Mouse (Mus musculus) bone marrow, adult 2 months (tissue): ENCODE data around the gene Gimap8. TPM values are rescaled to one million over a fixed set of nuclear protein-coding genes. Genes with fewer than 3 reads are reported as not detected.

Experiments
- H3K27ac ChIP-seq: fragments of 200-500 bp; 2 replicates; pipeline ENCODE4 v1.5.1; 2012; ENCODE audit warnings: low read depth, mild to moderate bottlenecking, control low read depth, inconsistent platforms, low read length; ENCODE audit not compliant: control insufficient read depth, poor library complexity, insufficient read depth
- H3K4me1 ChIP-seq: fragments of 200-500 bp; 2 replicates; pipeline ENCODE4 v1.6.1; 2011; ENCODE audit warnings: low read length; ENCODE audit not compliant: control insufficient read depth, insufficient read depth
- H3K4me3 ChIP-seq: fragments of 200-500 bp; replicated peaks from 2 replicates; pipeline ENCODE3; 2011; ENCODE audit warnings: mild to moderate bottlenecking, low read depth, low read length, control low read depth; ENCODE audit not compliant: control insufficient read depth
- CTCF ChIP-seq: fragments of 200-500 bp; IDR thresholded peaks from 2 replicates; pipeline ENCODE4 v1.5.1; 2011; ENCODE audit warnings: low read length, control low read depth; ENCODE audit not compliant: control insufficient read depth, insufficient read depth
- POLR2A ChIP-seq: fragments of 200-500 bp; IDR thresholded peaks from 2 replicates; pipeline ENCODE4 v1.6.1; 2011; ENCODE audit warnings: low read depth, mild to moderate bottlenecking, control low read depth, low read length, borderline replicate concordance; ENCODE audit not compliant: control insufficient read depth
- WGBS: fragments of 180-500 bp; shearing (Covaris S2); methylation state at CpG from one replicate; pipeline ENCODE4 v1.1.7; 2018; 5-methylcytosine and 5-hydroxymethylcytosine counted together
- polyA plus RNA-seq: library from polyadenylated mRNA; stranded (reverse); fragments of >200 nt; gene quantifications from 2 replicates; pipeline ENCODE4 v1.2.4, GENCODE M21; 2011; ENCODE audit warnings: low replicate concordance; ENCODE audit not compliant: missing spikeins, insufficient read depth, insufficient read length

Gene Gimap8
- polyA plus RNA-seq, 1 experiment = 15.1 TPM

DNA sequence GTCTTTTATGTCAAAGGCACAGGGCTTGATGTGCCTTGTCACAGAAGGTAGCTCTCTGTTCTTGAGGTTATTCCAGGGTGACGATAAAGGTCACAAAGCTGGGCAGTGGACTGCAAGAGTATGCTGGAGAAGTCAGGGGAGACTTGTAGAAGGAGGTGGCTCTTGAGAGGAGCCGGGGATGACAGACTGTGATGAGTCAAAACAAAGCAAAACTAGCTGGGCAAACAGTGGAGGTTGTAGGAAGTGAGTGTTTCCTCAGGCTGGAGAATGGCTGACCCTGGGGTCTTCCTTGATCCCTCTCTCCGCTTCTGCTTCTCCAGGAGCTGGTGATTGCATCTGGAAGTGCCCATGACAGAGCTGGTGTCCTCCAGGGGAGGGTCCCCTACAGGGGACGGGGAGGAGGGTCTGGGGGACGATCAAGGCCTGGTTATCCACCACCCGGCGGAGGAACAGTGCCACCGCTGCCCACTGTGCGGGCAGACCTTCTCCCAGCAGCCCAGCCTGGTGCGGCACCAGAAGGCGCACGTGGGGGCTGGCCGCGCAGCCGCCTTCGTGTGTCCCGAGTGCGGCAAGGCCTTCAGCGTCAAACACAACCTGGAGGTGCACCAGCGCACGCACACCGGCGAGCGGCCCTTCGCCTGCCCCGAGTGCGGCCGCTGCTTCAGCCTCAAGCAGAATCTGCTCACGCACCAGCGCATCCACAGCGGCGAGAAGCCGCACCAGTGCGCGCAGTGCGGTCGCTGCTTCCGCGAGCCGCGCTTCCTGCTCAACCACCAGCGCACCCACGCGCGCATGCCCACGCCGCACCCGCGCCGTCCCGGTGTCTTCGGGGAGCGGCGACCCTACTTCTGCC, 18.0 kb upstream of the Gimap8 start:
- 0 out of 2 replicates have a peak, but pooled peaks have one; percentile 21 for TF ChIP-seq POLR2A
- no peak for TF ChIP-seq CTCF
- WGBS = 4% methylated on average over 54 of the region's 54 CpGs
- H3K4me3 ChIP-seq = peak overlapping the region; percentile 7

GRCm38 (mm10) chr6:48629661-48630034, 17.4 kb upstream of the Gimap8 start:
- TF ChIP-seq POLR2A (no peak), CTCF (no peak)
- 20% methylated on average over 13 of the region's 13 CpGs for WGBS
- no peak overlapping the region for H3K4me3 ChIP-seq
- no peak overlapping the region for H3K27ac ChIP-seq
- no peaks in the 10 kb centered on the region for H3K4me1 ChIP-seq

More for the DNA sequence above, 18.0 kb upstream of the Gimap8 start:
- Histone ChIP-seq H3K4me1 (no peaks in the 10 kb centered on the region), H3K27ac (no peak overlapping the region)

- H3K27ac ChIP-seq = no peak overlapping the region
- no peak for TF ChIP-seq POLR2A
- no peak for TF ChIP-seq CTCF
- no peaks in the 10 kb centered on the region for H3K4me1 ChIP-seq
- 79% methylated on average over 8 of the region's 8 CpGs for WGBS
- H3K4me3 ChIP-seq = no peak overlapping the region
These were observed 16.2 kb upstream of the Gimap8 start for GRCm38 (mm10) chr6:48630831-48631230.

- no peak for TF ChIP-seq POLR2A
- no peak for TF ChIP-seq CTCF
- 63% methylated on average over 2 of the region's 2 CpGs for WGBS
These were observed 11.9 kb upstream of the Gimap8 start for GRCm38 (mm10) chr6:48635105-48635504.

DNA sequence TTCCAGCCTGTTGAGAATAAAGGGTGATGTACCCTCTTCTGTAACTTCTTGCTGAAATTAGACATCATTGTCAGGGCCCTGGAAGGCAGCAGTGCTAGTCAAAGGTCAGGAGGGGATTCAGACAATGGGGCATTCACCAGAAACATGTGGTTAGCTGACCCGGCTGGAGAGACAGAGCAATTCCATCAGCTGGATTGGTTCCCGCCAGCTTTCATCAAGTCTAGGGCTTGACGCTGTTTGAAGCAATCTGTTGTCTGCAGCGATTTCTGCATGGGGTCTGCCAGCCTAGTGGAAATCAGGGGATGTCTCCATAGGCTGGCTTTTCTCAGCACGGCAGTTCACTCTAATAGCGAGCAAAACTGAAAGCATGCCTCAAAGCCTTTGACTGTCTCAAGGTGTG, 10.5 kb upstream of the Gimap8 start:
- no peak for TF ChIP-seq CTCF
- TF ChIP-seq POLR2A = no peak
- 85% methylated on average over 6 of the region's 6 CpGs for WGBS
- H3K27ac ChIP-seq = no peak overlapping the region
- H3K4me3 ChIP-seq = no peak overlapping the region
- no peaks in the 10 kb centered on the region for H3K4me1 ChIP-seq

More at GRCm38 (mm10) chr6:48635105-48635504, 11.9 kb upstream of the Gimap8 start:
- Histone ChIP-seq H3K27ac (no peak overlapping the region), H3K4me3 (no peak overlapping the region), H3K4me1 (no peaks in the 10 kb centered on the region)

DNA sequence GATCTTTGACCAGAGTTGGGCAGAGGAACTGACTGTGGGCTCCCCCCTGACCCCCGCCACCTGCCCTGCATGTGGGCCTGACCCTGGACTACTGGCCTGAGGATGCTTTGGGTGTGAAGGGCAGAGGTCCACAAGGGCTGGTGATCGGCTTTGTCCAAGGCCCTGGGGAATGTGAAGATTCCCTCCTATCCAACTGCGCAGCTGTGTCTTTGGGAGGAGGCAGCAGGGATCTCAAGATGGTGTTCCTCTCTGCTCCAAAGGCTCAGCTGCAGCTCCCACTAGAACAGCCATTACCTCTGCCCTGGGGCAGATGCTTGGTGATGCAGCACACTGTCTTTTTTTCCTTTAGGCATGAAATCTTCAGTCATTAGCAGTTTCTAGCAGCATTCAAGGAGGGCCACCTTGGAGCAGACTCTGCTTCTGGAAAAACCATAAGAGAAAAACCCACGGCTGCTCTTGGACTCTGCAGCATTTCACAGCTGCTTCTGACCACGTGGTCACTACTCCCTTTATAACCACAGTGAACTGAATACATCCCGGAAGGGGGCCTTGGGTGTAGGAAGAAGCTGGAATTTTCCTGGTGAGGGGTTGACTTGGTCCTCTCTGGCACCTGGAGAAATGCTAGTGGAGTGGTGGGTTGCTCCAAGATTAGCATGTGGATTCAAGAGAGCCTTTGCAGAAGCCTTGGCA, 9.1 kb upstream of the Gimap8 start:
- H3K4me3 ChIP-seq = no peak overlapping the region
- H3K4me1 ChIP-seq = no peaks in the 10 kb centered on the region
- no peak for TF ChIP-seq CTCF
- TF ChIP-seq POLR2A = no peak
- WGBS = 70% methylated on average over 6 of the region's 6 CpGs
- no peak overlapping the region for H3K27ac ChIP-seq

- H3K27ac ChIP-seq = no peak overlapping the region
- H3K4me1 ChIP-seq = no peaks in the 10 kb centered on the region
- no peak overlapping the region for H3K4me3 ChIP-seq
- 73% methylated on average over 2 of the region's 2 CpGs for WGBS
- TF ChIP-seq CTCF (no peak), POLR2A (no peak)
These were observed 8.5 kb upstream of the Gimap8 start for GRCm38 (mm10) chr6:48638553-48638952.

GRCm38 (mm10) chr6:48641391-48641790, 5.6 kb upstream of the Gimap8 start:
- H3K4me1 ChIP-seq = no peaks in the 10 kb centered on the region
- no peak overlapping the region for H3K27ac ChIP-seq
- no peak for TF ChIP-seq POLR2A
- no peak for TF ChIP-seq CTCF
- whole genome bisulfite sequencing = 68% methylated on average over 6 of the region's 6 CpGs
- H3K4me3 ChIP-seq = no peak overlapping the region
